Mouse (Mus musculus) MEL (cell line): ENCODE results near the gene Ccr6. TPM values are rescaled to one million over a fixed set of nuclear protein-coding genes. Genes with fewer than 3 reads are reported as not detected.

ENCODE experiments used
- DNase-seq: peaks from one replicate; pipeline ENCODE4 v3.0.0; 2011; ENCODE audit warnings: low read depth, low spot score
- H3K27ac ChIP-seq: 2 replicates; pipeline ENCODE4 v1.5.1; 2012; ENCODE audit warnings: low read depth, mild to moderate bottlenecking, control low read depth, low read length, moderate library complexity; ENCODE audit not compliant: control insufficient read depth
- H3K27me3 ChIP-seq, 2 experiments: fragments of 150-350 bp in 1 of 2; sonication (generic) in 1 of 2; 2 replicates each; pipeline ENCODE4 v1.6.1; 2012; ENCODE audit warnings: low read length in 2 of 2, mild to moderate bottlenecking in 2 of 2, improper control_type of control experiment in 1 of 2, moderate library complexity in 1 of 2; ENCODE audit not compliant: insufficient read depth in 2 of 2, control insufficient read depth in 1 of 2
- H3K36me3 ChIP-seq, 2 experiments: 2 replicates each; pipeline ENCODE4 v1.6.1; 2012 to 2014; ENCODE audit warnings: low read length in 2 of 2, improper control_type of control experiment in 1 of 2, inconsistent platforms in 1 of 2, mild to moderate bottlenecking in 1 of 2; ENCODE audit not compliant: insufficient read depth in 2 of 2, control insufficient read depth in 1 of 2
- H3K4me1 ChIP-seq, 2 experiments: fragments of 150-350 bp in 1 of 2; sonication (generic) in 1 of 2; 2 replicates each; pipeline ENCODE4 v1.6.1; 2012; ENCODE audit warnings: low read length in 2 of 2, improper control_type of control experiment in 1 of 2, mild to moderate bottlenecking in 1 of 2; ENCODE audit not compliant: insufficient read depth in 2 of 2, control insufficient read depth in 1 of 2
- H3K4me3 ChIP-seq, 2 experiments: fragments of 150-350 bp in 1 of 2; sonication (generic) in 1 of 2; 2 replicates each; pipeline ENCODE4 v1.5.1; 2012; ENCODE audit warnings: low read depth in 2 of 2, low read length in 2 of 2, mild to moderate bottlenecking in 2 of 2, moderate library complexity in 2 of 2, control low read depth in 1 of 2, improper control_type of control experiment in 1 of 2; ENCODE audit not compliant: control insufficient read depth in 1 of 2, insufficient read depth in 1 of 2
- H3K79me2 ChIP-seq: 2 replicates; pipeline ENCODE4 v1.6.1; 2012; ENCODE audit warnings: mild to moderate bottlenecking, low read length, moderate library complexity; ENCODE audit not compliant: control insufficient read depth, poor library complexity, insufficient read depth
- H3K9ac ChIP-seq: 2 replicates; pipeline ENCODE4 v1.6.1; 2012; ENCODE audit warnings: low read depth, mild to moderate bottlenecking, control low read depth, low read length, moderate library complexity; ENCODE audit not compliant: control insufficient read depth, poor library complexity, severe bottlenecking
- H3K9me3 ChIP-seq: fragments of 150-350 bp; sonication (generic); replicated peaks from 2 replicates; pipeline ENCODE4 v1.6.1; 2012; ENCODE audit warnings: mild to moderate bottlenecking, low read length, improper control_type of control experiment, moderate library complexity; ENCODE audit not compliant: insufficient read depth
- CHD1 ChIP-seq: IDR thresholded peaks from 2 replicates; pipeline ENCODE4 v1.6.1; 2012; ENCODE audit warnings: low read depth, mild to moderate bottlenecking, inconsistent platforms, low read length, improper control_type of control experiment
- GABPA ChIP-seq: IDR thresholded peaks from 2 replicates; pipeline ENCODE4 v1.6.1; 2012; ENCODE audit warnings: low read depth, mild to moderate bottlenecking, inconsistent platforms, low read length, improper control_type of control experiment, moderate library complexity
- HCFC1 ChIP-seq: IDR thresholded peaks from 2 replicates; pipeline ENCODE4 v1.6.1; 2012; ENCODE audit warnings: low read depth, mild to moderate bottlenecking, inconsistent platforms, low read length, improper control_type of control experiment, moderate library complexity
- KAT2A ChIP-seq: conservative IDR thresholded peaks from 2 replicates; pipeline ENCODE4 v1.6.1; 2012; ENCODE audit warnings: low read depth, low read length, improper control_type of control experiment, inconsistent platforms
- MAFK ChIP-seq: IDR thresholded peaks from 2 replicates; pipeline ENCODE4 v1.6.1; 2011; ENCODE audit warnings: low read depth, mild to moderate bottlenecking, low read length, improper control_type of control experiment, borderline replicate concordance
- MAX ChIP-seq: IDR thresholded peaks from 2 replicates; pipeline ENCODE4 v1.6.1; 2011; ENCODE audit warnings: low read length, improper control_type of control experiment
- MAZ ChIP-seq: IDR thresholded peaks from 2 replicates; pipeline ENCODE4 v1.6.1; 2012; ENCODE audit warnings: low read depth, mild to moderate bottlenecking, inconsistent platforms, low read length, improper control_type of control experiment
- MXI1 ChIP-seq: IDR thresholded peaks from 2 replicates; pipeline ENCODE4 v1.6.1; 2011; ENCODE audit warnings: mild to moderate bottlenecking, low read depth, low read length, improper control_type of control experiment
- MYC ChIP-seq: IDR thresholded peaks from 2 replicates; pipeline ENCODE4 v1.6.1; 2011; ENCODE audit warnings: low read depth, mild to moderate bottlenecking, low read length, improper control_type of control experiment, moderate library complexity
- POLR2A ChIP-seq, 2 experiments: IDR thresholded peaks; 2 replicates each; pipeline ENCODE4 v1.6.1; 2011 to 2012; ENCODE audit warnings: low read length in 2 of 2, mild to moderate bottlenecking in 2 of 2, control low read depth in 1 of 2, improper control_type of control experiment in 1 of 2, low read depth in 1 of 2, moderate library complexity in 1 of 2; ENCODE audit not compliant: control insufficient read depth in 1 of 2, insufficient read depth in 1 of 2, poor library complexity in 1 of 2
- RCOR1 ChIP-seq: IDR thresholded peaks from 2 replicates; pipeline ENCODE4 v1.6.1; 2012; ENCODE audit warnings: low read depth, mild to moderate bottlenecking, inconsistent platforms, low read length, improper control_type of control experiment
- SIN3A ChIP-seq: IDR thresholded peaks from 2 replicates; pipeline ENCODE4 v1.6.1; 2012; ENCODE audit warnings: low read length, improper control_type of control experiment, inconsistent platforms
- SMC3 ChIP-seq: IDR thresholded peaks from 2 replicates; pipeline ENCODE4 v1.6.1; 2011; ENCODE audit warnings: low read depth, low read length, improper control_type of control experiment
- TBP ChIP-seq: IDR thresholded peaks from 2 replicates; pipeline ENCODE4 v1.8.0; 2011; ENCODE audit warnings: low read depth, low read length, improper control_type of control experiment
- ZNF384 ChIP-seq: IDR thresholded peaks from 2 replicates; pipeline ENCODE4 v1.6.1; 2012; ENCODE audit warnings: low read depth, mild to moderate bottlenecking, inconsistent platforms, low read length, improper control_type of control experiment
- polyA plus RNA-seq, 2 experiments: library from polyadenylated mRNA; stranded (reverse) in 1 of 2; unstranded in 1 of 2; fragments of >175 nt in 1 of 2; fragments of >200 nt in 1 of 2; gene quantifications; 2 replicates each; pipeline versions ENCODE4 v1.2.1 to v1.2.4; 2012; ENCODE audit warnings: low replicate concordance in 2 of 2, low read depth in 1 of 2; ENCODE audit not compliant: insufficient read length in 2 of 2, insufficient read depth in 1 of 2, missing spikeins in 1 of 2
- total RNA-seq: library from RNA; depleted of rRNA; stranded (reverse); fragments of 300-350 nt; gene quantifications from 2 replicates; pipeline ENCODE4 v1.2.3, GENCODE M21; 2012

Ccr6 gene
- total and polyA plus RNA-seq, 3 experiments, result not detected

GRCm38 (mm10) chr17:8278356-8278755 is 42.5 kb downstream of the Ccr6 start:
- H3K9me3 ChIP-seq, result no peaks in the 10 kb centered on the region
- TF ChIP-seq GABPA (no peak), POLR2A (IDR thresholded peaks at IDR 0.05; ENCODE audit: control insufficient read depth in 1 of 2, insufficient read depth in 1 of 2, low read depth in 1 of 2, low read length in 2 of 2, poor library complexity in 1 of 2) (no peak), CHD1 (no peak), KAT2A (no peak), SIN3A (no peak), ZNF384 (no peak), MAFK (no peak)
- TF ChIP-seq, all 39 proteins: peak for 0
- Histone ChIP-seq H3K27me3 (peaks cover 0 to 8% of the 10 kb centered on the region in 2 experiments; a peak in 3 of 4 replicates), H3K36me3 (no peaks in the 10 kb centered on the region; a peak in 1 of 4 replicates), H3K9ac (no peak overlapping the region), H3K4me1 (no peaks in the 10 kb centered on the region), H3K4me3 (no peak overlapping the region), H3K79me2 (no peaks in the 10 kb centered on the region; the same call in 1 of the 2 replicates), H3K27ac (no peak overlapping the region)
- no peak for DNase-seq

- TF ChIP-seq KAT2A (peak; percentile 41; the same call in 1 of the 2 replicates), RCOR1 (no peak), MYC (0 out of 2 replicates have a peak, but pooled peaks have one; percentile 41), SIN3A (peak; percentile 66), MAX (peak; percentile 47; the same call in 1 of the 2 replicates), HCFC1 (peak; percentile 56), POLR2A (IDR thresholded peaks at IDR 0.05; ENCODE audit: control insufficient read depth in 1 of 2, insufficient read depth in 1 of 2, low read depth in 1 of 2, low read length in 2 of 2, poor library complexity in 1 of 2) (peak in 1 of 2 experiments; percentile 52; a peak in 1 of 4 replicates), TBP (0 out of 2 replicates have a peak, but pooled peaks have one; percentile 5), MXI1 (peak; percentile 52; the same call in 1 of the 2 replicates), SMC3 (no peak), MAZ (no peak)
- H3K27ac ChIP-seq, result peak within 1 kb of the TSS; percentile 78
- DNase-seq, result peak; percentile 86
- H3K4me3 ChIP-seq, result peak within 1 kb of the TSS; percentile 93 to 95
- no peaks in the 10 kb centered on the region; a peak in 1 of 4 replicates for H3K27me3 ChIP-seq
- H3K79me2 ChIP-seq, result peaks cover 21% of the 10 kb centered on the region
- peaks cover 0 to 8% of the 10 kb centered on the region in 2 experiments; a peak in 2 of 4 replicates for H3K36me3 ChIP-seq
- no peaks in the 10 kb centered on the region for H3K9me3 ChIP-seq
- peaks cover 4 to 7% of the 10 kb centered on the region in 2 experiments; a peak in 3 of 4 replicates for H3K4me1 ChIP-seq
- H3K9ac ChIP-seq, result peak within 1 kb of the TSS; percentile 90
Measured at GRCm38 (mm10) chr17:8282821-8283525, 47.1 kb downstream of the Ccr6 start, which contains the start of gene Mpc1. Gene Mpc1 (plus strand): TSS chr17:8282904.
